Comparison of ENCODE assay signal across 17 mouse cellular contexts in the genomic region with DNA sequence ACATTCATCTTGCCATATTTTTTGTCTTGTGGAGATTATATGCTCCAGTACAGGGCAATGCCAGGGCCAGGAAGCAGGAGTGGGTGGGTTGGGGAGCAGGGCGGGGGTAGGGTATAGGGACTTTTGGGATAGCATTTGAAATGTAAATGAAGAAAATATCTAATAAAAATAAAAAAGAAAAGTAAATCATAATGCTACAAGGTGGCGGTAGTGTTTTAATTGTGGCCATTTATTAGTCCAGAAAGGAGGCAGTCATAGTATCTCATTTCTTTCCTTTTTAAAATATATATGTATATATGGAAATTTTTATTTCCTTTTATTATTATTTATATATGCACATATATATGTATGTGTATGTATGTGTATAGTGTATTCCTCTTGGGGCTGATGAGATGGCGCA.
"Had no signal": no experiment of that assay in that cellular context is flagged by ENCODE, and none has a peak within 500 bp of the region (broad histone marks: within the 10 kb centered on the region; RNA-seq: fewer than 3 reads in every experiment).

No protein-coding gene starts in this region.

- H3K36me3 ChIP-seq: lung, embryonic 15.5 days; midbrain, embryonic 15.5 days; neural tube, embryonic 12.5 days had no signal

- DNase-seq: lung, adult 2 months; lung, postnatal 14 days; lung, postnatal 36 days; right cerebral cortex, adult 18-20 months; right cerebral cortex, postnatal 25 days; right cerebral cortex, postnatal 4 days; spleen, adult 18-20 months; thymus, adult 18-20 months; thymus, postnatal 14 days; thymus, postnatal 36 days had no signal

- H3K9ac ChIP-seq: lung, embryonic 15.5 days; midbrain, embryonic 13.5 days; midbrain, embryonic 15.5 days; neural tube, embryonic 12.5 days had no signal

- H3K4me3 ChIP-seq: lung, embryonic 15.5 days; megakaryocyte, embryonic 14.5 days; midbrain, embryonic 13.5 days; midbrain, embryonic 15.5 days; neural tube, embryonic 12.5 days had no signal

- ATAC-seq: lung, postnatal 0 days; midbrain, embryonic 13.5 days; midbrain, embryonic 15.5 days had no signal

- H3K27me3 ChIP-seq: lung, embryonic 15.5 days; megakaryocyte, embryonic 14.5 days; midbrain, embryonic 13.5 days; midbrain, embryonic 15.5 days; neural tube, embryonic 12.5 days had no signal

- H3K27ac ChIP-seq: lung, embryonic 15.5 days; macrophage; midbrain, embryonic 13.5 days; midbrain, embryonic 15.5 days; neural tube, embryonic 12.5 days had no signal

- H3K4me1 ChIP-seq: lung, embryonic 15.5 days; megakaryocyte, embryonic 14.5 days; midbrain, embryonic 13.5 days; midbrain, embryonic 15.5 days; neural tube, embryonic 12.5 days had no signal
